9 mouse cellular contexts compared by ENCODE assay signal in genomic region chr2:101978534-101979525, GRCm38 (mm10).
DNase-seq lines count a peak whose midpoint lies in the region; ATAC-seq lines count a peak whose summit lies in the region.
"Had no signal": no experiment of that assay in that cellular context is flagged by ENCODE, and none has a peak within 500 bp of the region (broad histone marks: within the 10 kb centered on the region; RNA-seq: fewer than 3 reads in every experiment).

No protein-coding gene starts in this region.

- no peaks in the 10 kb centered on the region for H3K27me3 ChIP-seq in heart, embryonic 15.5 days
- no peaks in the 10 kb centered on the region for H3K27me3 ChIP-seq in limb, embryonic 11.5 days (ENCODE audit: control insufficient read depth, insufficient read depth, low read length)
- H3K27me3 ChIP-seq: megakaryocyte, embryonic 14.5 days had no signal

- ATAC-seq in CD4-positive, CD25-positive, alpha-beta regulatory T cell, adult 4 months = peak; percentile 97
- ATAC-seq in heart, embryonic 15.5 days (replicated peaks; ENCODE audit: insufficient number of reproducible peaks, insufficient read depth, low FRiP score, low read depth) = no peak
- ATAC-seq in limb, embryonic 11.5 days (ENCODE audit: insufficient number of reproducible peaks, low FRiP score, low TSS enrichment, low read depth) = no peak

- WGBS in heart, embryonic 15.5 days = 33% methylated on average over 21 of the region's 21 CpGs
- WGBS in limb, embryonic 11.5 days = 31% methylated on average over 21 of the region's 21 CpGs

- peak; percentile 11 to 26 for DNase-seq in heart, adult 18-20 months
- DNase-seq in heart, postnatal 25 days (ENCODE audit: low spot score) = no peak
- DNase-seq in cerebellum, postnatal 36 days = peak; percentile 56 to 64
- peak; percentile 56 for DNase-seq in limb, embryonic 11.5 days (ENCODE audit: low spot score)
- peak; percentile 71 for DNase-seq in right cerebral cortex, postnatal 4 days
- no peak for DNase-seq in frontal cortex, postnatal 36 days (ENCODE audit: low spot score in 2 of 2)

- no peak overlapping the region for H3K9ac ChIP-seq in heart, embryonic 15.5 days
- H3K9ac ChIP-seq in limb, embryonic 11.5 days (ENCODE audit: low read length) = no peak overlapping the region

- no peaks in the 10 kb centered on the region for H3K36me3 ChIP-seq in heart, embryonic 15.5 days
- no peaks in the 10 kb centered on the region for H3K36me3 ChIP-seq in limb, embryonic 11.5 days (ENCODE audit: control insufficient read depth, insufficient read depth, low read length)

- peaks cover 36% of the 10 kb centered on the region for H3K4me1 ChIP-seq in heart, embryonic 15.5 days (replicated peaks)
- H3K4me1 ChIP-seq in limb, embryonic 11.5 days (ENCODE audit: control insufficient read depth, insufficient read depth, low read length) = peaks cover 30% of the 10 kb centered on the region

- no peaks in the 10 kb centered on the region for H3K9me3 ChIP-seq in heart, embryonic 15.5 days (replicated peaks)
- H3K9me3 ChIP-seq in limb, embryonic 11.5 days (ENCODE audit: control insufficient read depth, low read length) = no peaks in the 10 kb centered on the region

- no peak overlapping the region for H3K4me3 ChIP-seq in heart, embryonic 15.5 days
- H3K4me3 ChIP-seq in limb, embryonic 11.5 days (ENCODE audit: low read depth, low read length) = no peak overlapping the region
- H3K4me3 ChIP-seq: megakaryocyte, embryonic 14.5 days had no signal

- peak overlapping the region; percentile 40 for H3K27ac ChIP-seq in heart, embryonic 15.5 days
- H3K27ac ChIP-seq in limb, embryonic 11.5 days (replicated peaks; ENCODE audit: low read depth, low read length) = no peak overlapping the region

- H3K4me2 ChIP-seq in heart, embryonic 15.5 days = no peak overlapping the region; the same call in 1 of the 2 replicates
- no peak overlapping the region for H3K4me2 ChIP-seq in limb, embryonic 11.5 days (ENCODE audit: low read depth, severe bottlenecking)

- intact Hi-C loops in heart, postnatal 25 days (cut with DNase I) = no loop called here

Comparison
In these comparisons a context has a peak if more than half of its experiments do, and no peak if none do; other contexts are left out.
1. DNase-seq: peak in heart, adult 18-20 months (2 of 2), cerebellum, postnatal 36 days (2 of 2), limb, embryonic 11.5 days (single experiment) and right cerebral cortex, postnatal 4 days (single experiment); none in heart, postnatal 25 days (single experiment) and frontal cortex, postnatal 36 days (0 of 2).